Mouse (Mus musculus): ENCODE measurements at regions not wholly inside any gene's neighbourhood (a gene's known extent, or its start where the extent isn't known, plus 50 kb on each side); places are given as distances from the start of the nearest gene placed in this dataset.

- Histone ChIP-seq H3K4me2 (no peak overlapping the region), H3K4me3 (no peak overlapping the region), H3K9me3 (replicated peaks) (no peaks in the 10 kb centered on the region), H3K27ac (no peak overlapping the region), H3K27me3 (0 out of 2 replicates have a peak, but pooled peaks cover 6% of the 10 kb centered on the region), H3K9ac (no peak overlapping the region), H3K4me1 (peaks cover 12% of the 10 kb centered on the region), H3K36me3 (ENCODE audit: poor library complexity, severe bottlenecking) (no peaks in the 10 kb centered on the region)
- ATAC-seq = no peak
- 90% methylated on average over 17 of the region's 17 CpGs for WGBS
Measured at GRCm38 (mm10) chr16:93456706-93457425, 147.0 kb downstream of the Setd4 start.

- Histone ChIP-seq H3K9ac (no peak overlapping the region), H3K9me3 (replicated peaks) (no peaks in the 10 kb centered on the region), H3K27me3 (0 out of 2 replicates have a peak, but pooled peaks cover 6% of the 10 kb centered on the region), H3K4me2 (no peak overlapping the region), H3K27ac (no peak overlapping the region), H3K36me3 (ENCODE audit: poor library complexity, severe bottlenecking) (no peaks in the 10 kb centered on the region), H3K4me1 (peaks cover 10% of the 10 kb centered on the region), H3K4me3 (no peak overlapping the region)
- peak; percentile 60; the same call in 1 of the 2 replicates for ATAC-seq
- WGBS = 29% methylated on average over 8 of the region's 8 CpGs
Measured at GRCm38 (mm10) chr16:93454080-93454997, 149.5 kb downstream of the Setd4 start.

- H3K4me2 ChIP-seq = no peak overlapping the region
- no peaks in the 10 kb centered on the region for H3K9me3 ChIP-seq (replicated peaks)
- H3K9ac ChIP-seq = no peak overlapping the region
- H3K27ac ChIP-seq = no peak overlapping the region
- H3K4me1 ChIP-seq = no peaks in the 10 kb centered on the region
- H3K27me3 ChIP-seq = 0 out of 2 replicates have a peak, but pooled peaks cover 6% of the 10 kb centered on the region
- no peak overlapping the region for H3K4me3 ChIP-seq
- H3K36me3 ChIP-seq (ENCODE audit: poor library complexity, severe bottlenecking) = no peaks in the 10 kb centered on the region
- WGBS = 80% methylated on average over 9 of the region's 9 CpGs
- no peak for ATAC-seq
Measured at GRCm38 (mm10) chr16:93453056-93453455, 150.8 kb downstream of the Setd4 start.

- Histone ChIP-seq H3K9me3 (replicated peaks) (no peaks in the 10 kb centered on the region), H3K9ac (no peak overlapping the region), H3K27me3 (0 out of 2 replicates have a peak, but pooled peaks cover 6% of the 10 kb centered on the region), H3K4me2 (no peak overlapping the region), H3K36me3 (ENCODE audit: poor library complexity, severe bottlenecking) (no peaks in the 10 kb centered on the region), H3K27ac (no peak overlapping the region), H3K4me1 (no peaks in the 10 kb centered on the region), H3K4me3 (no peak overlapping the region)
- 78% methylated on average over 6 of the region's 6 CpGs for WGBS
- ATAC-seq = no peak
Measured at GRCm38 (mm10) chr16:93450896-93451295, 153.0 kb downstream of the Setd4 start.

GRCm38 (mm10) chr16:93449925-93450324 is 153.9 kb downstream of the Setd4 start:
- H3K27me3 ChIP-seq = 0 out of 2 replicates have a peak, but pooled peaks cover 6% of the 10 kb centered on the region
- H3K4me3 ChIP-seq = no peak overlapping the region
- H3K9ac ChIP-seq = no peak overlapping the region
- ATAC-seq = no peak
- no peak overlapping the region for H3K27ac ChIP-seq
- H3K4me1 ChIP-seq = no peaks in the 10 kb centered on the region
- H3K4me2 ChIP-seq = no peak overlapping the region
- H3K9me3 ChIP-seq (replicated peaks) = no peaks in the 10 kb centered on the region
- no peaks in the 10 kb centered on the region for H3K36me3 ChIP-seq (ENCODE audit: poor library complexity, severe bottlenecking)
- WGBS = 10% methylated on average over 3 of the region's 3 CpGs

- WGBS = 90% methylated on average over 10 of the region's 10 CpGs
- no peaks in the 10 kb centered on the region for H3K36me3 ChIP-seq (ENCODE audit: poor library complexity, severe bottlenecking)
- H3K9ac ChIP-seq = no peak overlapping the region
- no peak overlapping the region for H3K4me3 ChIP-seq
- no peaks in the 10 kb centered on the region for H3K4me1 ChIP-seq
- ATAC-seq = no peak
- no peak overlapping the region for H3K27ac ChIP-seq
- H3K4me2 ChIP-seq = no peak overlapping the region
- no peaks in the 10 kb centered on the region; the same call in 1 of the 2 replicates for H3K27me3 ChIP-seq
- no peaks in the 10 kb centered on the region for H3K9me3 ChIP-seq (replicated peaks)
Measured at GRCm38 (mm10) chr16:93448124-93448523, 155.7 kb downstream of the Setd4 start.

- no peak overlapping the region for H3K4me2 ChIP-seq
- no peaks in the 10 kb centered on the region for H3K36me3 ChIP-seq (ENCODE audit: poor library complexity, severe bottlenecking)
- H3K9me3 ChIP-seq (replicated peaks) = no peaks in the 10 kb centered on the region
- H3K9ac ChIP-seq = no peak overlapping the region
- no peak overlapping the region for H3K27ac ChIP-seq
- no peaks in the 10 kb centered on the region; the same call in 1 of the 2 replicates for H3K27me3 ChIP-seq
- ATAC-seq = no peak
- 94% methylated on average over 5 of the region's 5 CpGs for WGBS
- H3K4me1 ChIP-seq = no peaks in the 10 kb centered on the region
- no peak overlapping the region for H3K4me3 ChIP-seq
Measured at GRCm38 (mm10) chr16:93446970-93447369, 156.9 kb downstream of the Setd4 start.

- H3K27ac ChIP-seq = no peak overlapping the region
- H3K4me1 ChIP-seq = no peaks in the 10 kb centered on the region
- no peak overlapping the region for H3K4me2 ChIP-seq
- no peak overlapping the region for H3K9ac ChIP-seq
- no peak for ATAC-seq
- no peaks in the 10 kb centered on the region for H3K36me3 ChIP-seq (ENCODE audit: poor library complexity, severe bottlenecking)
- WGBS = 89% methylated on average over 13 of the region's 13 CpGs
- H3K27me3 ChIP-seq = no peaks in the 10 kb centered on the region; the same call in 1 of the 2 replicates
- H3K4me3 ChIP-seq = no peak overlapping the region
- no peaks in the 10 kb centered on the region for H3K9me3 ChIP-seq (replicated peaks)
Measured at GRCm38 (mm10) chr16:93446206-93446605, 157.7 kb downstream of the Setd4 start.

GRCm38 (mm10) chr16:93442837-93443236 is 161.0 kb downstream of the Setd4 start:
- Histone ChIP-seq H3K27ac (no peak overlapping the region), H3K9ac (no peak overlapping the region), H3K4me2 (no peak overlapping the region), H3K27me3 (peaks cover 4% of the 10 kb centered on the region), H3K36me3 (ENCODE audit: poor library complexity, severe bottlenecking) (no peaks in the 10 kb centered on the region), H3K4me3 (no peak overlapping the region), H3K4me1 (peaks cover 7% of the 10 kb centered on the region), H3K9me3 (replicated peaks) (no peaks in the 10 kb centered on the region)
- 33% methylated on average over 11 of the region's 11 CpGs for WGBS
- ATAC-seq = no peak

- no peak overlapping the region for H3K4me3 ChIP-seq
- no peak overlapping the region for H3K9ac ChIP-seq
- H3K4me2 ChIP-seq = peak overlapping the region; percentile 3; the same call in 1 of the 2 replicates
- no peaks in the 10 kb centered on the region for H3K36me3 ChIP-seq (ENCODE audit: poor library complexity, severe bottlenecking)
- H3K27me3 ChIP-seq = peaks cover 4% of the 10 kb centered on the region
- 17% methylated on average over 14 of the region's 14 CpGs for WGBS
- no peak for ATAC-seq
- H3K27ac ChIP-seq = no peak overlapping the region
- H3K9me3 ChIP-seq (replicated peaks) = no peaks in the 10 kb centered on the region
- H3K4me1 ChIP-seq = peaks cover 8% of the 10 kb centered on the region
Measured at GRCm38 (mm10) chr16:93437608-93438425, 166.0 kb downstream of the Setd4 start.

- Histone ChIP-seq H3K9ac (no peak overlapping the region), H3K4me1 (peaks cover 8% of the 10 kb centered on the region), H3K9me3 (replicated peaks) (no peaks in the 10 kb centered on the region), H3K4me2 (no peak overlapping the region), H3K27me3 (peaks cover 4% of the 10 kb centered on the region), H3K36me3 (ENCODE audit: poor library complexity, severe bottlenecking) (no peaks in the 10 kb centered on the region), H3K27ac (no peak overlapping the region), H3K4me3 (no peak overlapping the region)
- no peak for ATAC-seq
- WGBS = 59% methylated on average over 3 of the region's 3 CpGs
Measured at GRCm38 (mm10) chr16:93436732-93437131, 167.1 kb downstream of the Setd4 start.

Data from forebrain, embryonic 13.5 days (tissue).